Mouse (Mus musculus) adrenal gland, postnatal 10 days (tissue): Measurements from ENCODE around the gene Vmn1r50. TPM values are rescaled to one million over a fixed set of nuclear protein-coding genes. Genes with fewer than 3 reads are reported as not detected.
"Not testable (repeated sequence)": the region's sequence is repeated elsewhere in the genome, so short reads cannot be mapped to it uniquely, and the experiment has no call there.

Source experiments
- DNase-seq: peaks from one replicate; pipeline ENCODE4 v3.0.0; 2021; ENCODE audit warnings: mixed read lengths
- long read RNA-seq, 2 experiments: library from polyadenylated mRNA; stranded (forward); transcript quantifications; one replicate each; pipeline ENCODE4 v2.0.0; 2021
- total RNA-seq, 2 experiments: library from RNA; stranded (reverse); gene quantifications; 2 replicates each; pipeline ENCODE4 v1.2.3; 2021

Vmn1r50 gene
- not detected for total RNA-seq
- long read RNA-seq, experiment 1, result 0 reads
- long read RNA-seq, experiment 2, result 0 reads

GRCm38 (mm10) chr6:90101130-90101529 is at the start of gene Vmn1r50:
Gene Vmn1r50 (plus strand): TSS chr6:90101430.
- no peak for DNase-seq

GRCm38 (mm10) chr6:90078406-90078805 is 22.8 kb upstream of the Vmn1r50 start, which contains the start of gene Vmn1r49:
Gene Vmn1r49 (minus strand): TSS chr6:90078506.
- no peak for DNase-seq

- DNase-seq, result no peak
Measured at GRCm38 (mm10) chr6:90100566-90100965, 664 bp upstream of the Vmn1r50 start.

GRCm38 (mm10) chr6:90122296-90122695 is 21.1 kb downstream of the Vmn1r50 start, which contains the start of gene Vmn1r51:
Gene Vmn1r51 (plus strand): TSS chr6:90122596.
- not testable (repeated sequence) for DNase-seq

Other genes with a start within 250 kb of the Vmn1r50 start
- gene Vmn1r42, start 225.0 kb upstream of the Vmn1r50 start, total RNA-seq, result not detected
- not detected for gene Vmn1r43, start 225.0 kb upstream of the Vmn1r50 start, total RNA-seq
- gene Vmn1r44, start 217.8 kb upstream of the Vmn1r50 start, total RNA-seq, result not detected
- not detected for gene Vmn1r45, start 160.8 kb upstream of the Vmn1r50 start, total RNA-seq
- gene Vmn1r46, start 132.1 kb upstream of the Vmn1r50 start, total RNA-seq, result not detected
- gene Vmn1r47, start 85.3 kb upstream of the Vmn1r50 start, total RNA-seq, result not detected
- gene Vmn1r48, start 64.6 kb upstream of the Vmn1r50 start, total RNA-seq, result not detected
- gene Vmn1r49, start 22.9 kb upstream of the Vmn1r50 start, total RNA-seq, result not detected
- gene Vmn1r51, start 21.2 kb downstream of the Vmn1r50 start, total RNA-seq, result not detected
- gene Vmn1r52, start 73.4 kb downstream of the Vmn1r50 start, total RNA-seq, result not detected
- not detected for gene V1ra8, start 101.4 kb downstream of the Vmn1r50 start, total RNA-seq
- not detected for gene Vmn1r53, start 123.0 kb downstream of the Vmn1r50 start, total RNA-seq
- not detected for gene Vmn1r54, start 144.9 kb downstream of the Vmn1r50 start, total RNA-seq
- not detected for gene BC048671, start 199.8 kb downstream of the Vmn1r50 start, total RNA-seq
- gene Chst13, start 223.8 kb downstream of the Vmn1r50 start, total RNA-seq, result 1 to 10 TPM in 1 of 2 experiments, under 1 TPM in 1; 0.88 to 1.7 TPM
- 10 to 100 TPM; 14.8 to 37.5 TPM for gene Uroc1, start 231.9 kb downstream of the Vmn1r50 start, total RNA-seq